Mouse (Mus musculus) adrenal gland, adult 18-20 months (tissue): ENCODE results near the gene Six1. TPM values are rescaled to one million over a fixed set of nuclear protein-coding genes. Genes with fewer than 3 reads are reported as not detected.
"Not testable (repeated sequence)": the region's sequence is repeated elsewhere in the genome, so short reads cannot be mapped to it uniquely, and the experiment has no call there.

Experiments
- DNase-seq, 2 experiments: peaks; one replicate each; pipeline ENCODE4 v3.0.0; 2021 to 2022; ENCODE audit warnings: low spot score in 2 of 2
- long read RNA-seq, 2 experiments: library from polyadenylated mRNA; stranded (forward); transcript quantifications; one replicate each; pipeline ENCODE4 v2.0.0; 2021
- total RNA-seq, 2 experiments: library from RNA; stranded (reverse); gene quantifications; 1 replicate in 1 of 2; 2 replicates in 1 of 2; pipeline ENCODE4 v1.2.3; 2021

The Six1 gene
- total RNA-seq, result 1 to 10 TPM; 1.8 to 8.8 TPM
- long read RNA-seq, experiment 1, transcript Six1-201 (2 exons, 3,316 nt), result major isoform, 6 of 8 reads
- long read RNA-seq, experiment 1, partial matches to known transcripts, result 0 of 8 reads
- long read RNA-seq, experiment 1, other reads (novel, unspliced or antisense), result 1 of 8 reads
- long read RNA-seq, experiment 2, partial matches to known transcripts, result 0 of 3 reads
- long read RNA-seq, experiment 2, other reads (novel, unspliced or antisense), result 2 of 3 reads

DNA sequence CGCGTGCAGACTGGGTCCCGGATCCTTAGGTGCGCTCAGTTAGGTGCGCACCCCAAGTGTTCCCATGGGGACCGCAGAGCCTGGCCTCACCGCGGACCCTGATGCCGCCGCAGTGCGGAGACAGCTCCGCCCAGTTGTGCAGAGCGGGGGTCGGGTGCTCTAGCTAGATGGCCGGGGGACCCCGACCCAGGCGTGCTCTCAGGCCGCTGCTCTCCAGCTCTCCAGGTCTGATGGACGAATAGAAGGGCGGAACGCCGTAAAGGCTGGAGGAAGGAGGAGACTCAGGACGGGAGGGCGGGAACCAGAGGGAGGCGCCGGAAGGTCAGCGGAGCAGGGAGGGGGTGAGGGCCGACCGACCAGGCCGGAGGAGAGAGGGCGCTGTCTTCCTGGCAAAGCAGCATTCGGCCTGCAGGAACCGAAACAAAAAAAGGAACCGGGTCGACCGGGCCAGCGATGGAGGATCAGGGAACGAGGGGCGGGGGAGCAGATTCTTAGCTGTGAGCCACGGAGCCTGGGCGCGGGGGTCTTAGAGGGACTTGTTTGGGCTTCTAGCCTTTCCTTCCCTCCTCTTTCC, at the start of gene Six1:
TSS of gene Six1 (minus strand) at position 220 of the 574 bp plus-strand sequence.
- DNase-seq, result peak; percentile 70 to 71

DNA sequence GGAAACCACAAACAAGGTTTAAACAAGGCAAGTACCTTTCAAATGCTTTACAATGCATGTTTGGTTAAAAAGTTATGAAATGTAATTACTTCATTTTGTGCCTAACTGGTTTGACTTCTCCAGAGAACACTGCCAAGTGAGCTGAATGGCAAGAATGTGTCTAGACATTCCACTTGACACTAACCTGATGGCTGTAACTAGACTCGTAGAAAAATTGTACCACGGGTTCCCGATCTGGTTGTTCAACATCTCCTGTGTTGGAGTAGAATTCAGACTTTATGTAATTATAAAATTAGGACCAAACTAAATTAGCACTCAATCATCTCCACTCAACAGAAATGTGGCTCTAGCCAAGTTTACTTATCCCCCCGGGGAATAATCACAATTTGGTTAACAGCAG, 44.9 kb upstream of the Six1 start:
- no peak for DNase-seq

- DNase-seq, result not testable (repeated sequence)
Observed at GRCm38 (mm10) chr12:73096177-73096576, 42.5 kb upstream of the Six1 start.

- no peak for DNase-seq
Observed at GRCm38 (mm10) chr12:73094605-73095004, 40.9 kb upstream of the Six1 start.

GRCm38 (mm10) chr12:73094189-73094588, 40.5 kb upstream of the Six1 start:
- DNase-seq, result no peak

DNA sequence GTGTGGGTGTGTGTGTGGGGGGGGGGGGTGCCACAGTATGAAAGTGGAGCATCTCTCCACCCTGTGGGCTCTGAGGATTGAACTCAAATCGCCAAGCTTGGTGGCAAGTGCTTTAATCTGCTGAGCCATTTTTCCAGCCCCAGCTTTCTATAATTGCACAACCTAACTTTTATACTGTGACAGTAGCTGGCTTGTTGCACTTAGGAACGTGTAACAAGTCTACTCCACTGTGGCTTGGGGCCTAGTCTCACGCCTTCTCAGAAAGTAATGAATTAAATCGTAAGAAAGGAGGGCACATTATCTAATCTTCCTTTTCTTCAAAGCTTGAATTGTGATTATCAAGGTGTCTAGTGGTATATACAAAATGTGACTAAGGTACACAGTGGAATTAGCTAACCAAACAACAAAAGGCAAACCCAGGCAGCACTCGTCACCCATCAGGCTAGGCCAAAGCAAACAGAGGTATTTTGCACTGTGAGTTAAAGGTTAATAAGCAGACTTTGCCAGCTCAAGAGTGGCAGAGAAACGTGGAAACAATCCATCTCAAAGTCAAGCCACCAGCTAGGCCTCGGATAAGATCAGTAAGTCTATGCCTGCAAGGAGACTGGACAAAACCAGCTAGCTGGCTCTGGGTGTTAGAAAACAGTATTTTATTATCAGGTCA, 37.1 kb upstream of the Six1 start:
- DNase-seq, result no peak

DNA sequence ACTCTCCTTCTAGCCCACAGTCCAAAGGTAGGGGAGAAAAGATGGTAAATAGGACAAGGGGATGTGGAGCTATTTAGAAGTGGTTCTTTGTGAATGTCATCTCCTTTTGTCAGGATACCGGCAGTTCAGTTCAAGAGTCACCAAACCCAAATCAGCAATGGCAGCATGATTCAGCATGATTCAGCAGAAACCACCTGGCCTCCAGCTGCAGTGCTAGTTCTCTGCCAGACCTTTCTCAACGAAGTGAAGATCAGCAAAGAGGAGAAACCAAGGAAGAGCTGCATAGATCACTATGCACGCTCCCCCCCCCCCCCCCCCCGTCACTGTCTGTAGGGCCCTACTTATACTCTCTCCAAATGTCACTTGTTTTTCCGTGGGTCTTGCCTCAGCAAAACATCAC, 35.2 kb upstream of the Six1 start:
- DNase-seq, result no peak

GRCm38 (mm10) chr12:73088500-73088899, 34.8 kb upstream of the Six1 start:
- no peak for DNase-seq

- no peak for DNase-seq
Observed at GRCm38 (mm10) chr12:73087086-73087485, 33.4 kb upstream of the Six1 start.

GRCm38 (mm10) chr12:73085739-73086630, 32.3 kb upstream of the Six1 start:
- no peak for DNase-seq

GRCm38 (mm10) chr12:73083773-73084172, 30.1 kb upstream of the Six1 start:
- DNase-seq, result no peak

GRCm38 (mm10) chr12:73081828-73082227, 28.1 kb upstream of the Six1 start:
- DNase-seq, result not testable (repeated sequence)

GRCm38 (mm10) chr12:73060805-73061410, 7.2 kb upstream of the Six1 start:
- DNase-seq, result no peak

DNA sequence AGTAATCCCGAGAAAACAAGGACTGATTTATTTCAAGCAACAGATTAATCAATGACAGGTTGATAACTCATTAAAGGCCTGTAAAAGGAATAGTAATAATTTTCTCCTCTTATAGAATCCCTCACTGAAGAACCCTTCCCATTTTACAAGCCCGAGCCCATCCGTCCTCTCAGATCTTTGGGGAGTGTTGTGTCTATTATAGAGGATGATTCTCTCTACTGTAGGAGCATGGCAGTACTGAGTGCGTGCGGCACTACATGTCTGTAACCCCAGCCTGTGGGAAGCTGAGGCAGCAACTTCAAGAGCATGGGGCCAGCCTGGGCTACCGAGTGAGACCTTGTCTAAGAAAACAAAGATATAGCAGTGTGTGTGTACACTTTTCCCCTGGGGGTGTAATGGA, 3.8 kb upstream of the Six1 start:
- no peak for DNase-seq

DNA sequence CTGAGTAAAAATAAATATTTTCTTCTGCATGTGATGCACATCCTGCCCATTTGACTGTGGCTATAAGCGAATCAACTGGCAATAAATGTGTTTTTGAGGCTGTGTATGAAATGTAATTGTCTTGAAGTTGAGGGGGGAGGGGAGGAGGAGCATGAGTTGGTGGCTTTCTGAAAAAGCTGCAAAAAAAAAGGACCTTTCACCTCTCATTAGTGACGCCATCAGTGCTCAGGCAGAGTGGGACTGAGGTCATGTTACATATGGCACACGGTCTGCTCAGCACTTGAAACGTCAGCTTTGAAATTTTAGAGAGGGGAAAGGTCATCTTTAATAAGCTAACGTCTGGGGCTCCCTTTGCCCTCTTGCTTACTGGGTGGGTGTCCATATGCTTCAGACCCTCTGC, 1.8 kb upstream of the Six1 start:
- DNase-seq, result no peak

DNA sequence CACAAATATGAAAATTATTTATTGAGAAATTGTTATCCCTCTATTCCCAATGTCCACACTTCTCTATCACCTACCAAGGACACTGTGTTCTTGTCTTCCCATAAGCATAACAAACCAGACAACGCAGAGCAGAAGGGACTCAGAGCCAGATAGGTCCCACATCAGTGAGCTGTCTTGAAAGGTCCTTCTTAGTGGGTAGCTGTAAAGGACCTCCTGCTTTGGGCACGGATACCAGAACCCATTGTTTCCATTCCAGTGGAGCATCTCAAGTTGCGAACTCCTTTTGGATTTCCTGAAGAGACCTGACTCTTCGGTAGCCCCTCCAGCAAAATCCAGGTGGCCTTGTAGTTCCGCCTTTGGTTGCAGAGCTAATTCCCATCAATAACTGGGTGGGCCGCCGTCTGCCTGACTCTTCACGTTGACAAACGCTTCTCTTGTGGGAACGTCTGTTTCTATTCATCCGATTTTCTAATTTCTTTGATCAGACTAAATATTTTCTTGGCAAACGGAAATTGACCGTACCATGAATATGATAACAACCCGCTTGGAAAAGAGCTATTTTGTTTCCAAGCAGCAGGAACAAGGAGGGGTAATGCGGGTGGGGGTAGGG, 994 bp upstream of the Six1 start:
- no peak for DNase-seq

- DNase-seq, result no peak
Observed at GRCm38 (mm10) chr12:73052651-73053591, 766 bp downstream of the Six1 start.

DNA sequence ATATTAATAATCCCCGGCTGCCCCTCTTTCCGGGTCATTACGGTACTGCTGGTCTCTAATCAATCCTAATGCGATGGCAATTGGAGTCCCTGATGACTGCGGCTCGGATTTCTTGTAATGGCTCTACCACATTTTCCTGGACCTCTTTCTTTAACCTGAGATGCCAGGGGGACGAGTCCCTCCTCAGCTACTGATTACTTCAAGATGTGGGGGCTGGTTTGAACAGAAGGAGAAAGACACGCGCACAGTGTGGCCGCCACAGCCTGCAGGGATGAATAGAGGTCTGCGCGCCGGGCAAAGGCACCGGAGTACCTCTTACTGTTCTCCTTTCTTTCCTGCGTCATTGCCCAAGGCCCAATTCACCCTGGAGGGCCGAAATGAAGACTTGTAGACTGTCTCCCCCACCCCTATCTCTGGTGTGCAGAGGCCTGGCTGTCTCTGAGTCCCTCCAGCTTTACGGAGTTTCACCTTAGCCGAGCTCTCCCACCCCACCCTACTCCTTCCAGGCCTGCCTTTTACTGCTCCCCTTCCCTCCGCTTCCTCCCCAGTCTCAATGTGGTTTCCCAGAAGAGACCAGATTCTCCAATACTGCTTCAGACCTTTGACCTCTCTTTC, 1.5 kb downstream of the Six1 start:
- no peak for DNase-seq
